Mouse (Mus musculus): ENCODE data around the gene Clic6. TPM values are rescaled to one million over a fixed set of nuclear protein-coding genes. Genes with fewer than 3 reads are reported as not detected.

The Clic6 gene
- polyA plus RNA-seq, 1 experiment from 2014 or later, result 80.6 TPM

GRCm38 (mm10) chr16:92548651-92549050 is 63.1 kb downstream of the Clic6 start:
- no peak overlapping the region for H3K4me2 ChIP-seq (replicated peaks)
- WGBS, result 95% methylated on average over 9 of the region's 9 CpGs
- H3K4me3 ChIP-seq (replicated peaks), result no peak overlapping the region
- H3K36me3 ChIP-seq, result no peaks in the 10 kb centered on the region
- no peaks in the 10 kb centered on the region for H3K9me3 ChIP-seq
- H3K27me3 ChIP-seq (replicated peaks), result no peaks in the 10 kb centered on the region
- ATAC-seq, result no peak
- H3K4me1 ChIP-seq (replicated peaks), result no peaks in the 10 kb centered on the region
- H3K9ac ChIP-seq, result no peak overlapping the region
- no peak overlapping the region for H3K27ac ChIP-seq

GRCm38 (mm10) chr16:92551266-92552105 is 66.0 kb downstream of the Clic6 start:
- Histone ChIP-seq H3K9ac (no peak overlapping the region), H3K27me3 (replicated peaks) (no peaks in the 10 kb centered on the region), H3K4me3 (replicated peaks) (no peak overlapping the region), H3K4me1 (replicated peaks) (no peaks in the 10 kb centered on the region), H3K9me3 (no peaks in the 10 kb centered on the region), H3K4me2 (replicated peaks) (no peak overlapping the region), H3K27ac (no peak overlapping the region), H3K36me3 (no peaks in the 10 kb centered on the region)
- no peak for ATAC-seq
- 70% methylated on average over 13 of the region's 13 CpGs for WGBS

GRCm38 (mm10) chr16:92552106-92552382 is 66.5 kb downstream of the Clic6 start:
- Histone ChIP-seq H3K9me3 (no peaks in the 10 kb centered on the region), H3K4me3 (replicated peaks) (no peak overlapping the region), H3K27ac (no peak overlapping the region), H3K4me2 (replicated peaks) (no peak overlapping the region), H3K27me3 (replicated peaks) (no peaks in the 10 kb centered on the region), H3K36me3 (no peaks in the 10 kb centered on the region), H3K4me1 (replicated peaks) (no peaks in the 10 kb centered on the region), H3K9ac (no peak overlapping the region)
- 54% methylated on average over 9 of the region's 9 CpGs for WGBS
- ATAC-seq, result no peak

GRCm38 (mm10) chr16:92552858-92553257 is 67.3 kb downstream of the Clic6 start:
- WGBS, result 38% methylated on average over 11 of the region's 11 CpGs
- Histone ChIP-seq H3K4me1 (replicated peaks) (no peaks in the 10 kb centered on the region), H3K27me3 (replicated peaks) (no peaks in the 10 kb centered on the region), H3K36me3 (no peaks in the 10 kb centered on the region), H3K27ac (no peak overlapping the region), H3K9me3 (no peaks in the 10 kb centered on the region), H3K9ac (no peak overlapping the region), H3K4me3 (replicated peaks) (no peak overlapping the region), H3K4me2 (replicated peaks) (no peak overlapping the region)
- 0 out of 2 replicates have a peak, but pooled peaks have one; percentile 49 for ATAC-seq

GRCm38 (mm10) chr16:92555051-92555450 is 69.5 kb downstream of the Clic6 start:
- 61% methylated on average over 1 of the region's 1 CpGs for whole genome bisulfite sequencing
- H3K27ac ChIP-seq, result no peak overlapping the region
- no peak overlapping the region for H3K4me2 ChIP-seq (replicated peaks)
- no peak for ATAC-seq
- H3K9ac ChIP-seq, result no peak overlapping the region
- no peaks in the 10 kb centered on the region for H3K9me3 ChIP-seq
- H3K36me3 ChIP-seq, result no peaks in the 10 kb centered on the region
- no peaks in the 10 kb centered on the region for H3K27me3 ChIP-seq (replicated peaks)
- H3K4me3 ChIP-seq (replicated peaks), result no peak overlapping the region
- no peaks in the 10 kb centered on the region for H3K4me1 ChIP-seq (replicated peaks)

GRCm38 (mm10) chr16:92565291-92565690 is 79.8 kb downstream of the Clic6 start:
- H3K9ac ChIP-seq, result no peak overlapping the region
- no peak overlapping the region for H3K4me3 ChIP-seq (replicated peaks)
- WGBS, result 56% methylated on average over 11 of the region's 11 CpGs
- 0 out of 2 replicates have a peak, but pooled peaks cover 3% of the 10 kb centered on the region for H3K4me1 ChIP-seq (replicated peaks)
- 0 out of 2 replicates have a peak, but pooled peaks cover 2% of the 10 kb centered on the region for H3K27me3 ChIP-seq (replicated peaks)
- H3K36me3 ChIP-seq, result no peaks in the 10 kb centered on the region
- peak overlapping the region; percentile 33; the same call in 1 of the 2 replicates for H3K4me2 ChIP-seq (replicated peaks)
- H3K27ac ChIP-seq, result no peak overlapping the region
- H3K9me3 ChIP-seq, result no peaks in the 10 kb centered on the region
- no peak for ATAC-seq

GRCm38 (mm10) chr16:92565708-92566107 is 80.2 kb downstream of the Clic6 start:
- Histone ChIP-seq H3K9ac (no peak overlapping the region), H3K27ac (no peak overlapping the region), H3K9me3 (no peaks in the 10 kb centered on the region), H3K36me3 (no peaks in the 10 kb centered on the region), H3K4me1 (replicated peaks) (0 out of 2 replicates have a peak, but pooled peaks cover 3% of the 10 kb centered on the region), H3K27me3 (replicated peaks) (0 out of 2 replicates have a peak, but pooled peaks cover 2% of the 10 kb centered on the region), H3K4me2 (replicated peaks) (peak overlapping the region; percentile 33; the same call in 1 of the 2 replicates), H3K4me3 (replicated peaks) (no peak overlapping the region)
- 1% methylated on average over 6 of the region's 6 CpGs for WGBS
- peak; percentile 70; the same call in 1 of the 2 replicates for ATAC-seq

- peak; percentile 49 for ATAC-seq
These were observed 80.6 kb downstream of the Clic6 start for GRCm38 (mm10) chr16:92566146-92566545.

GRCm38 (mm10) chr16:92571246-92571645 is 85.7 kb downstream of the Clic6 start:
- H3K27ac ChIP-seq, result no peak overlapping the region
- H3K9ac ChIP-seq, result no peak overlapping the region
- no peak for ATAC-seq
- WGBS, result 90% methylated on average over 11 of the region's 11 CpGs
- H3K4me3 ChIP-seq (replicated peaks), result no peak overlapping the region
- H3K4me1 ChIP-seq (replicated peaks), result no peaks in the 10 kb centered on the region
- no peak overlapping the region for H3K4me2 ChIP-seq (replicated peaks)
- H3K36me3 ChIP-seq, result no peaks in the 10 kb centered on the region
- H3K9me3 ChIP-seq, result no peaks in the 10 kb centered on the region
- no peaks in the 10 kb centered on the region for H3K27me3 ChIP-seq (replicated peaks)

More at GRCm38 (mm10) chr16:92566146-92566545, 80.6 kb downstream of the Clic6 start:
- Histone ChIP-seq H3K9me3 (no peaks in the 10 kb centered on the region), H3K27ac (no peak overlapping the region), H3K4me2 (replicated peaks) (peak overlapping the region; percentile 33; the same call in 1 of the 2 replicates), H3K36me3 (no peaks in the 10 kb centered on the region), H3K4me1 (replicated peaks) (0 out of 2 replicates have a peak, but pooled peaks cover 3% of the 10 kb centered on the region), H3K4me3 (replicated peaks) (no peak overlapping the region), H3K9ac (no peak overlapping the region), H3K27me3 (replicated peaks) (0 out of 2 replicates have a peak, but pooled peaks cover 2% of the 10 kb centered on the region)
- 15% methylated on average over 5 of the region's 5 CpGs for WGBS

GRCm38 (mm10) chr16:92573193-92573592 is 87.7 kb downstream of the Clic6 start:
- H3K4me1 ChIP-seq (replicated peaks), result no peaks in the 10 kb centered on the region
- no peaks in the 10 kb centered on the region for H3K9me3 ChIP-seq
- H3K4me2 ChIP-seq (replicated peaks), result no peak overlapping the region
- WGBS, result 44% methylated on average over 4 of the region's 4 CpGs
- no peak overlapping the region for H3K9ac ChIP-seq
- H3K27ac ChIP-seq, result no peak overlapping the region
- no peaks in the 10 kb centered on the region for H3K36me3 ChIP-seq
- no peaks in the 10 kb centered on the region for H3K27me3 ChIP-seq (replicated peaks)
- H3K4me3 ChIP-seq (replicated peaks), result no peak overlapping the region
- no peak for ATAC-seq

GRCm38 (mm10) chr16:92575792-92576191 is 90.3 kb downstream of the Clic6 start:
- 70% methylated on average over 10 of the region's 10 CpGs for WGBS
- H3K36me3 ChIP-seq, result no peaks in the 10 kb centered on the region
- H3K27ac ChIP-seq, result no peak overlapping the region
- no peaks in the 10 kb centered on the region for H3K9me3 ChIP-seq
- H3K27me3 ChIP-seq (replicated peaks), result no peaks in the 10 kb centered on the region
- no peak for ATAC-seq
- no peak overlapping the region for H3K9ac ChIP-seq
- no peaks in the 10 kb centered on the region for H3K4me1 ChIP-seq (replicated peaks)
- H3K4me3 ChIP-seq (replicated peaks), result no peak overlapping the region
- H3K4me2 ChIP-seq (replicated peaks), result no peak overlapping the region

- Histone ChIP-seq H3K9me3 (no peaks in the 10 kb centered on the region), H3K4me3 (replicated peaks) (no peak overlapping the region), H3K36me3 (no peaks in the 10 kb centered on the region), H3K27ac (no peak overlapping the region), H3K4me1 (replicated peaks) (no peaks in the 10 kb centered on the region), H3K27me3 (replicated peaks) (no peaks in the 10 kb centered on the region), H3K9ac (no peak overlapping the region), H3K4me2 (replicated peaks) (no peak overlapping the region)
- WGBS, result 66% methylated on average over 9 of the region's 9 CpGs
- no peak for ATAC-seq
These were observed 91.8 kb downstream of the Clic6 start for GRCm38 (mm10) chr16:92577381-92577780.
